Mouse (Mus musculus) cerebellum, adult 11-12 months (tissue): ENCODE data around the gene Pgpep1.

Experiments
- DNase-seq: peaks from one replicate; pipeline ENCODE4 v3.0.0; 2022

Pgpep1 gene

GRCm38 (mm10) chr8:70630532-70631381 lies 29.4 kb downstream of the Pgpep1 start:
- peak; percentile 44 for DNase-seq

GRCm38 (mm10) chr8:70629574-70630531 lies 30.3 kb downstream of the Pgpep1 start:
- DNase-seq: peak; percentile 93

- DNase-seq: peak; percentile 50
Observed at GRCm38 (mm10) chr8:70628986-70629490, 31.1 kb downstream of the Pgpep1 start.

GRCm38 (mm10) chr8:70627041-70627440 lies 33.1 kb downstream of the Pgpep1 start:
- no peak for DNase-seq

GRCm38 (mm10) chr8:70625104-70625503 lies 35.1 kb downstream of the Pgpep1 start:
- DNase-seq: peak; percentile 35

- DNase-seq: no peak
Observed at GRCm38 (mm10) chr8:70622220-70622619, 38.0 kb downstream of the Pgpep1 start.

GRCm38 (mm10) chr8:70618888-70619334 lies 41.3 kb downstream of the Pgpep1 start:
- peak; percentile 9 for DNase-seq

GRCm38 (mm10) chr8:70617985-70618384 lies 42.2 kb downstream of the Pgpep1 start:
- DNase-seq: peak; percentile 7

GRCm38 (mm10) chr8:70616645-70617044 lies 43.5 kb downstream of the Pgpep1 start:
- DNase-seq: no peak

GRCm38 (mm10) chr8:70615894-70616293 lies 44.3 kb downstream of the Pgpep1 start, which contains the start of gene Lrrc25:
TSS of gene Lrrc25 (plus strand) at chr8:70616155.
- DNase-seq: peak; percentile 9

GRCm38 (mm10) chr8:70615281-70615680 lies 44.9 kb downstream of the Pgpep1 start:
- DNase-seq: peak; percentile 5

GRCm38 (mm10) chr8:70614469-70614868 lies 45.7 kb downstream of the Pgpep1 start:
- DNase-seq: peak; percentile 10

GRCm38 (mm10) chr8:70613763-70614162 lies 46.4 kb downstream of the Pgpep1 start:
- DNase-seq: peak; percentile 18

- peak; percentile 81 for DNase-seq
Observed at GRCm38 (mm10) chr8:70611849-70612248, 48.3 kb downstream of the Pgpep1 start.

- DNase-seq: peak; percentile 62
Observed at GRCm38 (mm10) chr8:70610796-70611771, 49.1 kb downstream of the Pgpep1 start.

- DNase-seq: peak; percentile 69
Observed at GRCm38 (mm10) chr8:70609849-70610795, 50.1 kb downstream of the Pgpep1 start.

GRCm38 (mm10) chr8:70609368-70609848 lies 50.8 kb downstream of the Pgpep1 start:
- DNase-seq: peak; percentile 67

GRCm38 (mm10) chr8:70608749-70609367 lies 51.3 kb downstream of the Pgpep1 start, which contains the start of gene Ssbp4:
TSS of gene Ssbp4 (minus strand) at chr8:70608872.
- DNase-seq: peak; percentile 58

GRCm38 (mm10) chr8:70607898-70608748 lies 52.1 kb downstream of the Pgpep1 start:
- peak; percentile 65 for DNase-seq
